Mouse (Mus musculus) thymus, adult 18-20 months (tissue): ENCODE results near the gene Rpl3l.

ENCODE experiments used
- DNase-seq, 2 experiments: peaks; one replicate each; pipeline ENCODE4 v3.0.0; 2022; ENCODE audit warnings: mixed read lengths in 2 of 2

Gene Rpl3l

GRCm38 (mm10) chr17:24743896-24744295 is 16.3 kb downstream of the Rpl3l start:
- no peak for DNase-seq

GRCm38 (mm10) chr17:24744381-24744780 is 16.8 kb downstream of the Rpl3l start:
- no peak for DNase-seq

DNA sequence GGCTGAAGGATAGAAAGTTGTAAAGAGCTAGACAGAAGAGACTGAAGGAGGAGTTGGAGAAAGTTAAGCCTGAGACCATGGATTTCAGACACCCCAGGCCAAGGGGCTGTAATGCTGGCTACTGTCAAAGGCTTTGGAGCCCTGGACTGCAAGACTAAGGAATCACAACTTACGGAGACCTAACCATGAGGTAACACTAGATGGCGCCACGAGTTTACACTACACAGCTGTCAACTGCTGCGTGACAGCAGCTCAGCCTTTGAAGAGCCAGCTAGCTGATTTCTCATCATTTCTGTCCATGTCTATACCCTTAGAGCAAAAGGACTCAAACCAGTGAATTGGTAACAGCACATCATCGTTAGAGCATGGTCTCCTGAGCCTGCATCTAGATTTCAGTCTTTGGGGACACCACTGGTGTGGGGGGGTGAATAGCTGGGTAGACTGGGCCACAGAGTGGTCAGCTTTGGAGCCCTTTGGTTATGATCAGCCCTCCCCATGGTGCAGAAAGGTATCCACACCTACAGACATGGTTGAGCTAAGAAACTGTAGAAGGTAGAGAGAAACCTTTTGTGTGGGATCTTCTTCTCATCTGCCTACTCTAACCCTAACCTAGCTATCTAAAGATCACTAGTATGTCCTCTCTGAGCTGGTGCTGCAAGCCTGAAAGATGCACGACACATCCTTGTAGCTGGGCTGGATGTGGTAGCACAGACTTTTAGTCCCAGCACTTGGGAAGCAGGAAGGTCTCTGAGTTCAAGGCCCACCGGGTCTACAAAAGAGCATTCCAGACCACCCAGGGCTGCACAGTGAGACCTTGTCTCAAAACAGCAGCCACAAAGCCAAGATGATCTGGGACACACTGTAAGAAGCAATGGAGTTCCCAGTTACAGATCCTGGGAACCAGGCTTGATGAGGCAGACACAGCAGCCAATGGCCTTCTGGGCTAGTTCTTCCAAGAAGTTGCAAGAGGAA is 18.2 kb downstream of the Rpl3l start:
- peak; percentile 46 to 53 for DNase-seq

DNA sequence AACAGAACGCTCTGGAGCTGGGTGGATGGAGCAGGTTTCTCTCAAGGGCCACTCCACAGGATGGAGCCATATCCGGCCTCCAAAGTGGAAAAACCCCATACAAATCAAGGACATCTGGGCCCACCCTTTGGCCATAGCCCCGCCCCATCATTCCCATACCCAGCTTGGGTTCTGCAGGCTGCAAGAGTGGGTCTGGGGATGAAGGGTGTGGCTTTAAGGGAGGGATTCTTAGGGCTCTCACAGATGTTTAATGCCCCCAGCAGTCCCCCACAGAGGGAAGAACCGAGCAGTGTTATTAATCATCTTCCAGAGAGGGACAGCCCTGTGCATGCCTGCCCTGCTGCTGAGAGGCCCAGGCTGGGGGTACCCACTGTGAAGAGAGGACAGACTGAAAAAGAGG is 19.4 kb downstream of the Rpl3l start:
- DNase-seq: no peak

- DNase-seq: no peak
These were observed 23.9 kb downstream of the Rpl3l start for GRCm38 (mm10) chr17:24751528-24751927.

DNA sequence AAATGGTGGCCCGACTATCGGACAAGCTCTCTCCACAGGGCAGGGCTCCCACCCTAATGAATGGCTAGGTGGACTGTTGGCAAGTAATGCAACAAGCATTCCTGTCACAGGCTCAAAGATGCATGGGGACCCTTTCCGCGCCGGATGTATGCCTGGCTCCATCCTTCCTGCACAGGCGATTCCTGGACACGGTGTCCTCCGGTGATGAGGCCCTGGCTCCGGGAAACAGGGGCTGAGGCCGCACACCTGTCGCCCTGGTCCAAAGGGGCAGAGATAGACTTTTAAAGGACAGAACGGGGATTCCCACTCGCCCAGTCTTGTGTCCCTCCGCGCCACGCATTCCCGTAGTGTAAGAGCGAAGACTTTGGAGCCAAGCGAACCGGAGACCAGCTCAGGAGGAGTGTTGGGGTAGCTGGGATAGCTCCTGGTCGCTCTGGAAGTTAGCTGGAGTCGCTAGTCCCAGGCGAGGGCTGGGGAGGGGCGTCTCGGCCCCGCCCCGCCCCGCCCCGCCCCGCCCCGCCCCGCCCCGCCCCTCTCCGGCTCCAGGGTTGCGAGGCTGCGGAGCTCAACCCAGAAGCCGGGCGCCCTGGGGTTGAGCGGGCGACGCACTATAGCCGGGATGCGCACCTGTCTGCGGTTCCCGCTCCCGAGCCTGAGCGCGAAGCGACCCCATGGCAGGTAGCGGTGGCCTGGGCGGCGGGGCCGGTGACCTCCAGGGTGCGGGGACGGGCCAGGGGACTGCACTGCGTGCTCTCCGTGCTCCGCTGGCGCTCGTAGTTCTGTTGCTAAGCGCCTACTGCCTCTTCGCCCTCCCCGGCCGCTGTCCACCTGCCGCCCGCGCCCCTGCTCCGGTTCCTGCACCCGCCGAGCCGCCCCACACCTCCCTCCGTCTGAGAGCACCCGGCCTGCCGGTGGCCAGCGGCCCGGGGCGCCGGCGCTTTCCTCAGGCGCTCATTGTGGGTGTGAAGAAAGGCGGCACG is 25.1 kb downstream of the Rpl3l start, which contains the start of gene Hs3st6:
Hs3st6 (plus strand) TSS at position 574 of the 980 bp plus-strand sequence.
- DNase-seq: no peak

- no peak for DNase-seq
These were observed 29.8 kb downstream of the Rpl3l start for GRCm38 (mm10) chr17:24757394-24757793.

DNA sequence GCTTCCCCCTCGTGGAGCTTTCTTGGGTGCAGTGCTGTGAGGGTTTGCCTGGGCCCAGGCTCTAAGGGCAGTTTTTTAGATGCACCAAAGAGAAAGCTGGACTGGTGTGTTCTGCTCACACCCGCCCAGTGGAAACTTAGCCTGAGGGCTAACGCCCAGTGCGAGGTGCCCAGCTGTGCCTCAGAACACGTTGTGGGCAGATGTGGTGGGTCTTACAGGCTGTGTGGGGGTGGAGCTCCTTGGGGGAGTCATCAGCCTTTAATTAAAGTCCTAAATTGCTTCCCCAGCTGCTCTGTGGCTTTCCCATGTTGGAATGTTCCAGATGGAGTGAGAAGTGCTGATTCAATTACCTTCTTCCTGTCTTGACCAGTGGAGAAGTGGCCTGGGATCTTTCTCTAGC is 33.5 kb downstream of the Rpl3l start:
- no peak for DNase-seq

DNA sequence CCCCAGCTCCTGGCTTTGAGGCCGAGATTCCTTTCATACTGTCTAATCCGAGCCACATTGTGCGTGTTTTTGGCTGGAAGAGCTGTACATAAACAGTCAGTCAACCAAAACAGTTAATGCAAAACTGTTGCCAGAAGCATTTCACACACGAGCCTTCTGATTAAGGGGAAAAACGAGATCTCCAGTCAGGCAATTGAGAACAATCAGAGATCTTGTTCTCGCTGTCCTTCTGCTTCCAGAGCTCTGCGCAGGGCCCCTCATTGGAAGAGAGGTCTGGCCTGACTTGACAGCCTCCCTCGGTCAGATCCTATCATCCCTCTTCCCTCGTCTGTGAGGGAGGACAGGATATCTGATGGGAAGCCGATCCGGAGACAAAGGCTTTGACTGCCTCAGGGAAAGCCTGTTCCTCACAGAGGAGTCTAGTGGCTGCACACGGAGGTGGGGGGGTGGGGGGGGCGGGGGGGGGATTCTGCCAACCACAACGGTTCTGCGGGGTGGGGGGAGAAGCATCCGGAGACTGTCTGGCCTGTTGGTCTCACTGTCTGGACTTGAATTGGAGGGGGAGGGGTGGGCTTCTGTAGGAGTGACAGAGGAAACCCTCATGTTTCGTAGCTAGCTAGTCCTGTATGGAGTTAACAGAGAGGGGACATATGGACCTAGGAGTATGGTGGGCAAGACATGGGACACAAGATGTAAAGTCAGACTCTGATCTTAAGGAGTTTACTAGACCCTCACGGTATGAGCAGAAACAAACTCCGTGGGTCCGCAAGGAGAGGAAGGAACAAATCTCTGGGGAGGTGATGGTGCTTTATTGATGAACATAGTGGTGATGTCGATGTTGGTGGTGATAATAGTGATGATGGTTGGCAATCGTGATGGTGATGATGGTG is 37.6 kb downstream of the Rpl3l start:
- DNase-seq: no peak

- DNase-seq: no peak
These were observed 38.8 kb downstream of the Rpl3l start for GRCm38 (mm10) chr17:24766266-24766875.

GRCm38 (mm10) chr17:24769146-24769545 is 41.5 kb downstream of the Rpl3l start:
- no peak for DNase-seq

- no peak for DNase-seq
These were observed 45.6 kb downstream of the Rpl3l start for GRCm38 (mm10) chr17:24773241-24773640.

- no peak for DNase-seq
These were observed 47.6 kb downstream of the Rpl3l start for GRCm38 (mm10) chr17:24775173-24775572.

GRCm38 (mm10) chr17:24777073-24777472 is 49.5 kb downstream of the Rpl3l start:
- DNase-seq: no peak

- no peak for DNase-seq
These were observed 53.2 kb downstream of the Rpl3l start for GRCm38 (mm10) chr17:24780821-24781220.
